Mouse (Mus musculus): ENCODE measurements around the gene Gstcd.

The Gstcd gene

DNA sequence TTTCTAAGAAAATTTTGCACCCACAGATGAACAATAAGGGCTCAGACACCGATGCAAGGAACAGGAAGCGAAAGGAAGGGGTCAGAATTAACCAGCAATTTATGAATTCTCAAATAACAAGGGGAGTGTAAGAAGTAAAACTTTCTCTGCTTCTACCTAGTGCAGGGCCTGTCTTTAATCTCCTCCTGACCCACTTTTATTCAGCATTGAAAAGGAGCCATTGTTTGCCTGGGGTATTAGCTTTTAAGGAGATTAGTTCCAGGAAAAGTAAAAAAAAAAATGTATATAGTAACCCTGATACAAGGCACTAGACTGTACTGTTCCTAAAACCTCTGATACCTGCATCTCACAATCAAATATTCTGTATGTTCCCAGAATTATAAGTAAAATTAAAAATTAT lies 64.9 kb downstream of the Gstcd start:
- peak; percentile 14 for DNase-seq (ENCODE audit: low read depth, low spot score)

DNA sequence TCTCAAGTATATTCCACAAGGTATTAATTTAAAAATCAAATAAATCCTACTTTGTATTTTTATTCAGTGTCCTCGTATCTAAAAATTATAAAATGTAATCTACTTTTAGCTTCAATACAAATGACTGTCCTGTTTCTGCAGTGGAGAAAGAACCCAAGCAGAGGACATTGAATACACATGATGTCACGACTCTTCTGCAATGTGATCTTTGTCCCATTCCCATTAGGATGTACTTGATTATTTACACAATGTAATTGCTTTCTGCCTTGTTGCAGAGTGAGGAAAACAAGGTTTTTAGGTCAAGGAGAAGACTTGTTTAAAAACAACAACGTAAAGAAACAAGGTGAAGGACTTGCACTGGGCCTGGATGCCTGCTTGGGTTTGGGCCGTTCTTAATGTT lies 84.6 kb downstream of the Gstcd start:
- no peak for DNase-seq (ENCODE audit: low read depth, low spot score)

DNA sequence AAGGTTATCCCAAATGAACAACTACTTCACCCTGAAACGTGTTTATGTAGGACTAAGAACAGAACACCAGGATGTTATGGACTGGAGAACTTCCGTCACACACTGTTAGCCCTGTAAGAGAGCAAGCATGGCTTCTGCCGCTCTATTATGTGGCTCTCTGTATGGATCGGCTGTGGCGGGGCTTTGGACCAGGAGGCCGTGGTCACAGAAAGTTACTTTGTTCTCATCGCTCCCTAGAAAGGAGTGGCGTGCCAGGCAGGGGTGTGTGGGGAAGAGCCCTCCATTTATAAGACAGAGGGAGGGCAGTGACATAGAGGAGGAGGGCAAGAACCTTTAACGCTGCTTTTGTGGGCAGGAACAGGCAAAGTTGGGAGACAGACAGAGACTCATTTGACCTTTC lies 95.5 kb downstream of the Gstcd start:
- DNase-seq (ENCODE audit: low read depth, low spot score): no peak

DNA sequence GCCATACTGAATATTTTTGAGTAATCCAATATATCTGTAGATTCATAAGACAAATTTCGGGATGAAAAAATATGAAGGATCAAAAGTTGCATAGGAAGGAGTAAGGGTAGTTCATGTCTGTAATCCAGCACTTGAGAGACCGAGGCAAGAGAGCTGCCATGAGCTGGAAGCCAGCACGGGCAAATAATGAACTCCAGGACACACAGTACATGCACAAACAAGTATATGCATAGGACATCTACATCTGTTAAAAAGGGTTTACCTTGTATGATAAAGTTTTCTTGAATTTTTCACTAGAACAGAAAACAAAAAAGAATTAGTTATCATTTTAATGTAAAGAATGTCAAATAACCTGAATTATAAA lies 95.9 kb downstream of the Gstcd start:
- DNase-seq (ENCODE audit: low read depth, low spot score): no peak

DNA sequence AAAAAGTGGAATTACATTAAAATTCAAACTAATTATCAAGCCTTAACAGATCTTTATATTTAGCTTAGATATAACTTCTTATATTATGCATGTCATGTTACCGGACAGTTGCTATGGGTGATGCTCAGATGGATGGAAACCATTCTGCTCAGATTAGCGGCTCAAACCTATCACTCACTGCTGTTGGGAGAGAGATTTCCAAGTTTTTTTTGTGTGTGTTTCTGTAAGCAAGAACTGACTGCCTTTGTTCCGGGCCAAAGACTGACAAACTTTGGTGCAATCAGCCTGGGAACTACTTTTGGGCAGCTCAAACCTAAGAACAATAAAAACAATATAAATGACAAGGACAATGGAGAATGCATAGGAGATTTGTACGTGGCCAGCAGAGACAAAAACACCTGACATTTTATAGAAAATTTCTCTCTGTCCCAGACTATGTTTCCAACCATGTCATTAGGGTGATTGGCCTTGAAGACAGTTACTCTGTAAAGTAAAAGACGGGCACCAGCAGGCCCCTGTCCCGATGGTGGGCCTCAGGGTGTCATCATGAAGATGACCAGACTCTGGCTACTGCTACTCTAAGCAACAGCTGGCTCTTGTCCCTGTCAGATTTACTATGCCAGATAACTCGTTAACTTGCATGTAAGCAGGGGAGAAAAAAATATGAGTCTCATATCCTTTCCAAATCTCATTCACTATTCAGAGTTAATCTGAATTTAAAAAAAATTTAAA lies 96.5 kb downstream of the Gstcd start:
- DNase-seq (ENCODE audit: low read depth, low spot score): no peak

DNA sequence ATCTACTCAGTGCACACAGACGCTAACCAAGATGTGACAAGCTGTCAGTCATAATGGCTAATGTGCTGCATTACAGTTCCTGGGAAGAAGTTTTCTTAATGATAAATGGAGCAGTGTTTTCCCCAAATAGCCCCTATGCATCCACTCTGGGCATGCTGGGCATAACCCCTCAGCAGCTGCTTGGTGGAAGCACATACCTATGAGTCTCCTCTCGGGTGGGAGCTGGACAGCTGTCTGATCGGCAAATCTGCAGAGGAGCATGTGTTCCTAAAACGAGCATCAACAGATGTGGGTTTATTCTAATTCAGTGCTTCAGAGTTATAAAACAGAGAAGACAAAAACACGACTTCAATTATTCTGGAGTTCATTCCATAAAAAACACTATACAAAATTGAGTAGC lies 105.6 kb downstream of the Gstcd start:
- no peak for DNase-seq (ENCODE audit: low read depth, low spot score)

DNA sequence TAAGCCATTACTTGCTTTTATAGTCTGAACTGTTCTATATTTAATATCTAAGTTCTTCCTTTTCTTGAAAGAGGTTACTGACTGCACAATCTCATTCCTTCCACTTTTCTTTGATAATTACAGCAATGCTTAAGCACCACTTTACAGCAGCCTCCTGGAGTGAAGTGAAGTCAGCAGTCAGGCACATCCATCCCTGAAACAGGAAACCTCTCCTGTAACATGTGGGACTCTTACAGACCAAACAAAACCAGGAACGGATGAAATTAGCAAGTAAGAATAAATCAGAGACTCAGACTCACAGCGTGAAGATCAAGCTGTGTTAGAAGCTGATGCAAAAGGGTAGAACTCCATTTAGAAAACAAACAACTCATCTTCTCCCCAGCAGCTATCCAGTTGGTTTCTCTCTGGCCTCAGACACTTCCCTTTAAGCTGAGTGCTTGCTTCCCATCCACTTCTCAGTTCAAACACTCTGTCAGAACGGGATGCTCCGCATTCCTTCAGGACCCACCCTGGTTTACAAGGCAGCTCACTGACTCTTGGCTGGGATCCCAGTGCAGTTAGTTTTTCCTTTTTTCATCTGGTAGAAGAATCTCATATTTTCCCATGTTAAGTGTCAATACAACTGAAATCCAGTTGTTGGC lies 107.9 kb downstream of the Gstcd start:
- no peak for DNase-seq (ENCODE audit: low read depth, low spot score)

DNA sequence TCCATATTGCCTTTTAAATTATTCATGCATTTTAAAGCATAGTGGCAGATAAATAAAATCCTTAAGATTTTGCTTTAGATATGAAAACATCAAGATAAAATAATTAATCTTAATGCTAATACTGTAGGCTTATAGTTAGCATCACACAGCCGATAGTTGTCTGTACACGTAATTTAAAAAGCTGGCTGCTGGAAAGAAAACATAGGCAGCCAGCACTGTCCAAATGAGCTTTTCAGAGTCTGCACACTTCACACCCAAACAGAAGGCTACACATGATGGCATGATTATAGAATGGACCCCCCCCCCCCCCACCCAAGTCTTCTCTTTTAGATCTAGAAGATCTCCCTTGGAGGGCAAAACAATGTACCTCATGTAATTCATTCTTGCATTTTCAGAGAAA lies 109.9 kb downstream of the Gstcd start:
- no peak for DNase-seq (ENCODE audit: low read depth, low spot score)

DNA sequence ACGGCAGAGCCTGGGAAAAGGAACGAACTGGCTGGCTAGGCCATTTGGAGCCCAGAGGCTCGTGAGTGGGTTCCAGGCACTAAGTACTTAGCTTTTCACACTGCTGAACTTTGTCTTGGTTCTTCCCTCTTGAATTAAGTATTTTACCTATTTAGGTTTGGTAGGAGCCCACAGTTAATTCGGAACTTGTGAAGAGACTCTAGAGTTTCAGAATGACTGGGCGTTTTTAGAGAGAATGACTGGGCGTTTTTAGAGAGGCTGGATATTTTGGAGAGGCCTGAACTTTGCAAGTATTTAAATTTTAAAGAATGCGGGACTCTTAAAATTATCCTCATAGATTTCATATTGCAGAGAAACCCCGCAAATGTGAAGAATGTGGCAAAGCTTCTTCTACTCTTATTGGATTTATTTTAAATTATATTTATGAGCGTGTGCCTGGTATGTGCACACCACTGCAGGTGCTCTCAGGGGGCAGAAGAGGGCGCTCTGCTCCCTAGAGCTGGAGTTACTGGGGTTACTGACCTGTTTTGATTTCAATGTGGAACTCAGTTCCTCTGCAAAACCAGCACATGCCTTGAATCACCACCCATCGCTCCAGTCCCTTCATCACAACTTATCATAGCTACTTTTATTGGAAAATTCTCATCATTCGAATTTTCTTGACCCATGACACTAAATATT lies 111.9 kb downstream of the Gstcd start:
- DNase-seq (ENCODE audit: low read depth, low spot score): no peak

DNA sequence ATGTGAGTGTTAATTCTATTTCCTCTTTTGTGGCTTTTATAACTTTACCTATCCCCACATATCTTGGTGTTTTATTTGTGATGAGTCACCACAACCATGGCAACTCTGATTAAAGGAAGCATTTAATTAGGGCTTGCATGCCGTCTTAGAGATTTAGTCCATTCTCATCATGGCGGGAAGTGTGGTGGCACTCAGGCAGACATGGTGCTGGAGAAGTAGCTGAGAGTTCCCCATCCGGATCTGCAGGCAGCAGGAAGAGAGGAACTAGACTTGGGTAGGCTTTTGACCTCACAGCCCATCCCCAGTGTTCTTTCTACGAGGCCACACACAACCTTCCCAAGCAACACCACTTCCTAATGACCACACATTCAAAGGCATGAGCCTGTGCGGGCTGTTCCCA lies 125.6 kb downstream of the Gstcd start:
- no peak for DNase-seq (ENCODE audit: low read depth, low spot score)

DNA sequence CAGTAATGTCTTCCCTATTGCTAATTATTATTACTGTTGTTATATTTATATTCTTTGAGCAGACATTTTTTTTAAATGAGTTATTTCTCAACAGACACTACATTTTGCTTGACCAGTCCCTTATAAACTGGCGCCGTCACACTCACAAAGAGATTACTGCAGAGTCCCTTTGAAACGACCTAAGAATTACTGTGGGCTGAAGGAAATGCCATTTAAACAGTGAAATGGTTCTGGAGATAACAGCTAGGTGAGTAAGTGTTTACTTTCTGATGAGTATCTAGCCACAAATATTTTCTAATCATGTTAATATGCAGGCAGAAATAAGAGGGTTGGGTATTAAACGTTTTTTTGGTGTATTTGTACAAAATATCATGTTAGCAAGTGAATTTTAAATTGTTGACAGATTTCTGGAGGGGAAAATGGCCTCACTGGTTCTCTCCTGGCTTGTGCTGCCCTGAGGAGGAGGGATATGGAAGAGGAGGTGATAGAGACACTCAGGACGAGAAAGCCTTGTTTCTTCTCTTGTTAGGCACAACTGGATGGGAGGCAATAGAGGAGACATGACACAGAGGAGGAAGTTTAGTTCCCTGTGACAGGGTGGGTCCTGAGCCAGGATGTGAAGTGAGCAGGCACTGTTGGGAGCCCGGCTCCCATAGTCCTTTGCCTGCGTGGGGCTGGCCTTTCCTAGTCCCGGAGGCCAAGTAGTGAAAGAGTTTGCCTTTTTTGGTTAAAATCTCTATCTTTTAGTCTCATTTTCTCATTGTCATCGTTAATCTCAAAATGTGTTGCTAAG lies 126.9 kb downstream of the Gstcd start:
- DNase-seq (ENCODE audit: low read depth, low spot score): no peak

DNA sequence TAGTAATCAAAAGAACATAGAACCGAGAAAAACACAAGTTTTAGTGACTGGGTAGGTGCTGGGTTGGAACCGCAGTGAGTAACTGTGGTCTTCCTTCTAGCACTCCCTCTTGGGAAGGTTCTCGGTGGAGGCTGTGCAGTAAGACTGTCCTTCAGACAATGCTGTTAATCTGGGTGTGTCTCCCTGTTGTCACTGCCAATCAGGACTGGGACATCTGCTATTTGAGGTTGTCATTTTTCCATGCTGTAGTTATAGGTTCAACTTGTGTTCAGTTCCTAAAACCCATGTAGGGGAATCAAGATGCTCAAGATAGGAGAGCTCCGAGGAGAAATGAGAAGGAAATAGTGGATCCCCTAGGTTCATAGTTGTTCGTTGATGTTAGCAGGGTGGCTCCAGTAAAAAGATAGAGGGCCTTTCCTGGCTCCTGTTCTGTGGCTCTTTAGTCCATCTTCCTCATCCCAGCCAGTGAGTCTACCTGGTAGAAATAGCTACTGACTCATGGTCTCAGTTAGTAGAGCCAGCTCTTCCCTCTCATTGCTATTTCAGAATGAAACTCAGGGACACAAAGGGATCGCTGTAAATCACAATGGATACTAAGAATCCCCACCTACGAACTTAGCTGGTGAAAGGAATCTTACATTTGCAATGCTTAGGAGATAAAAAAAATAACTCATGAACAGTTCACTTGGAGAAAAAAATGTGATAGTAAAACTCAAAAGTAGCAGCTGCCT lies 129.0 kb downstream of the Gstcd start:
- DNase-seq (ENCODE audit: low read depth, low spot score): no peak

DNA sequence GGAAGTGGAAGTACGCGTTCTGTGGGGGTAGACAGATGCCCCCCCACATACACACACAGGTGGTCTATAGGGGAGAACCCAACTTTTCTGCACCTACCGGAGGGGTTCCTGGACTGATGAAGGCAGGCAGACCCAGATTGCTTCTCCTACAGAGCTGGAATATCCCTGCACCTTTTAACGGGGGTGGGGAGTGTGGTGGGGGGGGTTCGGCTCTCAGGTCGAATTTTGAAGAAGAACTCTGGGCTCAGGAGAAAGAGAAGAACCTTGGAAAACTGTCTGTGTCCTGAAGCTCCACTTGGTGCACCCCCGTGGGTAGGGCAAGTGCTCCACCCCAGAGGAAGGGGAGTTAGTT lies 141.3 kb downstream of the Gstcd start:
- no peak for DNase-seq (ENCODE audit: low read depth, low spot score)

DNA sequence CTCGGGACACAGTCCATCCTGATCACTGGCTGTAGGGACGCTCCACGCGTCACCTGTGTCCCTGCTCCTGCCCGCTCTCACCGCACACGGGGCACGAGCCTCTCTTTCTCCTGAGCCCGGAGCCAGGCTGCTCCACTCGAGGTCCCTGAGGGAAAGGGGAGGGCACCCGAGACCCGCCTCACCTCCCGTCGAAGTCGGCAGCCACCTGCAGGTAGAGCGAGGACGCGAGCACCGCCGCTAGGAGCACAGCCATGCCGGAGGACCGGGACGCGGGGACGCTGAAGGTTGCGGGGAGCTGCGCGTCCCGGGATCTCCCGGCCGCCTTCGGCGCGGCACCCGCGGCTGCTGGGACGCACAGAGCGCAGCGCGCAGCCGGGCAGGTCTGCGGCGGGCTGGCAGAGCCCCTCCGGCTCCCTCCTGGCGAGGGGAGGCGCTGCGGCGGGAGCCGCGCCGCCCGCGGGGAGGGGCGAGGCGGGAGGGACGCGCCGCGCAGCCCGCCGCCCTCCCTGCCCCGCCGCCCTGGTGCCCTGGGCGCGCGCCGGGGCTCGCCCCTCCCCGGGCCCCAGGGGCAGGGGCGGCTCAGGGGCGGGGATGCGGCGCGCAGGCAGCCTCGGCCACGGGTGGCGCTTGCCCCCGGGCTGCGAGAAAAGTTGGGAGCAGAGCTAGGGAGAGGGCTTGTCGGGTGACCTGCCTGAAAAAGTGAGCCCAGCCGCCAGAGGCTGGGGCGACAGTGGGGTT lies 141.9 kb downstream of the Gstcd start, which contains the start of gene Npnt:
Gene Npnt, minus strand, starts transcription at position 501 of the 738 bp plus-strand sequence.
- DNase-seq (ENCODE audit: low read depth, low spot score): peak; percentile 36

DNA sequence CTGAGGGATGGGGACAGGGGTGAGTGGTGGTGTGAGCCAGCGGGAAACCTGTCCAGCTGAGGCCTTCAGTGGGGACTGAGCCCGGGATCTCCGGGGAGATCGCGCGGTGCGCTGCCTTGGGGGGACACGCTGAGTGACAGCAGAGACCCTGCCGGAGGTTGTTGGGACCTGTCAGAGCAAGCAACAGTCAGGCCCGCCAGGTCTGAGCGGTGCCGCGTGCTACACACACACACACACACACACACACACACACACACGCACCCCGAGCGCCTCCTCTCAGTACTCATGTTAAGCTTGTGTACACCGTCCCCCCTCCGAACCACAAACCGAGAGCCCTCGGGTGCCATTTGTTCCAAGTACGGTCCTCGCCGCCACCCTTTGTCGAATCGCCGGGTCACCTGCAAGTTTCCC lies 142.4 kb downstream of the Gstcd start:
- DNase-seq (ENCODE audit: low read depth, low spot score): peak; percentile 23

DNA sequence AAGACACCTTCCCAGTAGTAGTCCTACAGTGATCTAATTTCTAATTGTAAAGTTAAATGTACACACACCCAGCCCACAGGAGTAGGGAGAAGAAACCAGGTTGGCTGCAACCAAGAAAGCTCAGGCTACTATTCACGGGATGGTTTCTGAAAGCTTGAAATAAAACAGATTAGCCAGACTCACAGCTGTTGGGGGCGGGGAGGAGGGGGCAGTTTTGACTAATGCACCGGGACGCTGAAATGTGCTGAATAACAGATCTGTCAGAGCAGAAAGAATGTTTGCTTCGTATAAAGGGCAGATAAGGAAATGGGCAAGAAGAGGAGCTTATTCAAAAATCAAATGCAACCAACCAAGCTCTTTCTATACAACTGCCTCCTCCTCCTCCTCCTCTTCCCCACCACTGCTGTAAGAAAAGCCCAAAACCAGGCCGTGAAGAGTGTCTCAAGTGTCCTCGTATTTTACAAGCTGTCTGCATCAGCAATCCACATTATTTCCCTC lies 143.5 kb downstream of the Gstcd start:
- no peak for DNase-seq (ENCODE audit: low read depth, low spot score)

DNA sequence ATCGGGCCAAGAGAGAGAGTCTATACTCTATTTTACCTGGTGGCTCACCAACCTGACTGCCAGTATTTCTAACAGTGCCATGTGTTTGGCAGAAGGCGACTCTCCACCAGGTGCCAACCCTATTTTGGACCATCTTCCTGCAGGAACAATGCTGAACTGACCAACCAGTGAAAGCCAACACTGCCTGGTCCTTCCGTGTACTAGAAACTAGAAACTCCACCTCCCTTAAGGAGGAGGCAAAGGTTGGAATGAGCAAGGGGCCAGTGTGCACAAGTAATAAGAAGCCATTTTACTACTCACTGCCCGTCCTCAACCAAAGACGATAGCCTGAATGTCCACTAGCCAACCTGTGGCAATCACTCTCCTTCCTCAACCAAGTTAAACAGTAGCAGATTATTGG lies 145.7 kb downstream of the Gstcd start:
- no peak for DNase-seq (ENCODE audit: low read depth, low spot score)

DNA sequence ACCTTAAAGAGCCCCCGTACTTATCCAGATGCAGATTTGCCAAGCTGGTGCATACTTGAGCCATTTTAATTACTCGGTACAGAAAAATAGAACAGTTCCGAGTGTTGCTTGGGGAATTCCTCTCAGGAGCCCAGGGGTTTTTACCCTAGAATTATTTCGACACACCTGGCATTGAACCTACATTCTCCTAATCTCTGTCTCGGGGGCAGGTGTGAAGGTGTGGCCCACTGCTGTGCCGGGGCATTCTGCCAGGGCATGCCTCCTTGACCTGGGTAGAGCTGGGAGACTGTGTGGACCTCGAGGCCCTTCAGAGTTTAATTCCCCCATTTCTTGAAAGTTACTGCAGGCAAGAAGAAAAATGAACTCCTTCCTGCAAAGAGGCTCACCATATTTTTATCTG lies 146.2 kb downstream of the Gstcd start:
- no peak for DNase-seq (ENCODE audit: low read depth, low spot score)

DNA sequence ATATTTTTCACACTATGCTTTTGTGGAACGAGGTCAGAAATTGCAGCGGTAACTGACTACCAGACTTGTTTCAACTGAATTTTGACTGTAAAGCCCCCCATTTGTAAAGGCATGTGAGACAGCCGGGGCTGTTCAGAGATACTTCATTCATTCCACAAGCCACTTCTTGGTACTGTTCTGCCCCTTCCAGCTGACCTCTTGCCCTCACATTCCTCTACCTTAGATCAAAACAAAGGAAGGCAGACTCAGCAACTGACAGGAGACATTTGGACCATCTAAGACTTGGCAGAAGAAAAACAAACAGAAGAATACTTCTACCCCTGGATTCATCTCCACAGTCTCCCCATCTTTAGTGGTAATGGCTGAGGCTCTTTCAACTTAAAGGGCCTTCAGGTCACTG lies 147.2 kb downstream of the Gstcd start:
- DNase-seq (ENCODE audit: low read depth, low spot score): no peak

DNA sequence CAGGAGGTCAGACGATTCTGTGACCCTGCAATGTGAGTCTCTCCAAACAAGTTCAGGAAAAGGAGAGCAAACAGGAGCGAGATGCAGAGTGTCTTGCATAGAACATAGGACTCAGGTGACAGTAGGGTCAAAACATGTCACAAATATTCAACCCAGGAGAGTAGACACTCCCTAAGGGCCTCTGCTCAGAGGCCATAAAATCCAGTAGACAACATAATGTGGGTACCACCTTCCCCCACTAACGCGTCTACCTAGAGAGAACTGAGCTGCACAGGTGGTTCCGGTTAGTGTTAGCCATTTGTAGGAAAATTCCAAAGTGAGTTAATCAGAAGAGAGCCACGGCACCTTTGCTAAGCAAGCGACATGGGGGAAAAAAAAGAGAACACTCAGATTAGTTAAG lies 147.6 kb downstream of the Gstcd start:
- DNase-seq (ENCODE audit: low read depth, low spot score): no peak

DNA sequence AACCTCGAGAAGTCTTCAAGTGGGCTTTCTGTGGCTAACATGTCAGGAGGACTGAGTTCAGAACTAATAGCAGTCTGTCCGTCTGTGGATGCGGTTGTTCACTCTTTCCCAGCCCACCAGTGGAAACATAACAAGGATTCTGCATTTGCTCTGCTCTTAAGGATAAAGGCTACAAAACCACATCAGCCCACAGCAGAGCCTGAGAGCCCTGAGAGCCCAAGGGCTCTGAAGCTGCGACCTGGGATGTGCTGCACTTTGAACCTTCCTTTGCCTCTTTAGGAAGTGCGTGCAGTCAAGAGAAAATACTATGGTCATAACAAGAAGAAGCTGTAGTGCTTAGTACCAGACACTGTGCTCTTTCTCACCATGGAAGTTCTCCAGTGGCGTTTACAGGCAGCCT lies 149.1 kb downstream of the Gstcd start:
- DNase-seq (ENCODE audit: low read depth, low spot score): no peak

Data from retina, postnatal 7 days (tissue).